Mouse (Mus musculus) brown adipose tissue, adult 24 weeks (tissue): ENCODE data around the gene Ift57. TPM values are rescaled to one million over a fixed set of nuclear protein-coding genes. Genes with fewer than 3 reads are reported as not detected.

ENCODE experiments used
- H3K27ac ChIP-seq: fragments of 200-500 bp; replicated peaks from 2 replicates; pipeline ENCODE4 v1.5.1; 2012; ENCODE audit warnings: low read depth, mild to moderate bottlenecking, low read length
- H3K4me1 ChIP-seq: fragments of 200-500 bp; 2 replicates; pipeline ENCODE4 v1.6.1; 2012; ENCODE audit warnings: low read length, mixed read lengths; ENCODE audit not compliant: control insufficient read depth, insufficient read depth, insufficient read length
- H3K4me3 ChIP-seq: fragments of 200-500 bp; 2 replicates; pipeline ENCODE4 v1.5.1; 2012; ENCODE audit warnings: low read depth, mild to moderate bottlenecking, low read length, moderate library complexity; ENCODE audit not compliant: insufficient read depth
- polyA plus RNA-seq: library from polyadenylated mRNA; stranded (reverse); fragments of >200 nt; gene quantifications from 2 replicates; pipeline ENCODE4 v1.2.4, GENCODE M21; 2012; ENCODE audit not compliant: missing spikeins, insufficient read depth, insufficient read length

Ift57 gene
- polyA plus RNA-seq, 1 experiment: 21.9 TPM

DNA sequence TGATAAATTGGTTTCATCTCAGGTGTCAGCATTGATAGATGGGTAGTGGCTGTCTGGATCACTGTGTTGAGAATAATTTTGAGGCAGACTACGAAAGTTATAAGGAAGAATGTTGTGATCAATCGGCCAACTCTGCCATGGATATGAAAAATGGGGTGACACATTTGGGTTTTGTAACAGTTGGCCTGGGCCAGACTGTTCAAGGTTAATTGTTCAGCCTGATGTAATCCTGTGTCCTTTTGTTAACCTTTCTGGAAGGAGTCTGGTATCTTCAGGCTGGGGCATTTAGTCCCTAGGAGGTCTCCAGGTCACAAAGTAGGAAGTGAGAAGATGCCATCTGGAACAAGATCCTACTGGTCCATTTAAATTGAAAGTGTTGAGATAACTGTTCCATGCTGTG lies 97.2 kb downstream of the Ift57 start:
- Histone ChIP-seq H3K4me1 (peaks cover 15% of the 10 kb centered on the region), H3K4me3 (no peak overlapping the region), H3K27ac (no peak overlapping the region)

GRCm38 (mm10) chr16:49796954-49797353 lies 97.9 kb downstream of the Ift57 start:
- peaks cover 20% of the 10 kb centered on the region for H3K4me1 ChIP-seq
- H3K27ac ChIP-seq: no peak overlapping the region
- H3K4me3 ChIP-seq: no peak overlapping the region

DNA sequence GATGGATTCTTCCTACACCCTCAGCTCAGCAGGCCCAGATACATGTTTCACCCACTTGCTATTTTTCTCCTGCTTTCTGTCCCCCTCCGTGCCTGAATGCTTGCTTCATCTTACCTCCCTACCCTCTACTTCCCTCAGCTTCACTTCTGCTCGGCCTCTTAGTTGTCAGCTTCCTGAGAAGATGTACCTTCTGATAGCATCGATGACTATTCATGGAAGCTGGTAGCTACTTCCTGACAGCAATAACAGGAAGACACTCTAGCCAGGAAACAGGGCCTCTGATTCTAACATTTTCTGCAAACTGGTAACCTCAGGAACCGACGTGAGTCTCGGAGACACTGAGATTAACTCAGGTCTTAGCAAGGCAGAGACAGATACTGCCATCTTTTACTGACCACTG lies 99.8 kb downstream of the Ift57 start:
- peak overlapping the region; percentile 90 for H3K27ac ChIP-seq
- H3K4me1 ChIP-seq: peaks cover 19% of the 10 kb centered on the region
- no peak overlapping the region for H3K4me3 ChIP-seq

DNA sequence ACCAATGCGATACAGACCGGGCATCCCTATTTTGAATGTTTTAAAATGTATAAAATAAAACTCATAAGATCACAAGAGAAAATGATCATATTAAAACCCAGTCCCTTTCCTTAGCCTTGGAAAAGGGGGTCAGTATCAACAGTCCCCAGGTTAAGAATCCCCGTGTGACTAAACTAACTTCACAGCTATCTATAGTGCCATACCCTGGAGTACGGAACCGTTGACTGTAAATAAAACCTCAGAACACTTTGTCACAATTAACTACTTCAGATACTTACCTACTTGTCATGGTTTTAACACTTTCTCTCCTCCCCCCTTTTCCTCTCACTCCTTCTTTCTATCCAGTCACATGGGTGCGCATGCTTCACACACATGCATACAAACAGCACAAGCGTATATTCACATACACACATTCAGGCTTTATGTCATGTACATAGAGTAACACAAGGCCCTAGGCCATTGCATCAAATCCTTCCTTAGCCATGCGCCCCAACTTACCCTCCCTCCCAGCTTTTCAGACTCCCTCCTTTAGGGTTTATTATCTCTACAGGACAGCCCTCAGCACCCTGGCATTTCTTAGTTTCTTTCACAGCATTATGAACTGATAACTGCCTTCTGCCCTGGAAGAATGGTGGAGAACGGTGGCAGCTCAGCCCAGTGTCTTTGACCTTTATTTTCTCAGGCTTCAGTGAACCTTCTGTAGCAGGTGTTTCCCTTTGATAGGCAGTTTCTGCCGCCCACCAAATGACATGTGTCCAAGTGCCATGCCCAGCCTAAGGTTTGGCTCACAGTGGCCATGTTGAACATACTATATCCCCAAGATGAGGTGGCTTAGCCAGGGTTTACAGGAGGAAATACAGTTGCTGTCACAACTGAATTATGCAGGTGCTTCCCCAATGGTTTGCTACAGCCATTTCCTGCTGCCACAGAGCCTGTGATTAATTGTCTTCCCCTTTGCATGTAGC lies 100.8 kb downstream of the Ift57 start, which contains the start of gene Cd47:
Gene Cd47 (plus strand): TSS at position 937 of the 965 bp plus-strand sequence.
- Histone ChIP-seq H3K27ac (peak within 1 kb of the TSS; percentile 35), H3K4me3 (no peak within 1 kb of the TSS), H3K4me1 (peaks cover 24% of the 10 kb centered on the region)

- Histone ChIP-seq H3K27ac (peak overlapping the region; percentile 27; the same call in 1 of the 2 replicates), H3K4me1 (peaks cover 24% of the 10 kb centered on the region), H3K4me3 (no peak overlapping the region)
Observed at GRCm38 (mm10) chr16:49800996-49801395, 102.0 kb downstream of the Ift57 start.

DNA sequence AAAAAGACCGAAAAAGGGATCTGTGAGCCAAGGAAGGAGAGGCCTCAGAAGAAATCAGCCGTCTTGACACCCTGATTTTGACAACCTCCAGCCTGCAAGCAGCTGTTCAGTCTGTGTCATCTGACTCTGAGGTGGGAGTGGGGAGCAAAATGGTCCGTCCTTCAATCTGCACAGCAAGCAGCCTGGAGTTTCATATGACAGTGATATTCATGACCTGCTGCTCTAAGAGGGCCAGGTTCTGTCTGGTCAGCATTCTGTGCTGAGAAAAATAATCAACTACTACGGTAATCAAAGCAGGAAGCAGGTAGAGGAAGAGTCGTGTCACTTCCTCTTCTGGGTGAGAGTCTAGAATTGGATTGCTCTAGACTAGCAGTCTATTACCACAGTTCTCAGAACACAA lies 102.4 kb downstream of the Ift57 start:
- Histone ChIP-seq H3K27ac (peak overlapping the region; percentile 27; the same call in 1 of the 2 replicates), H3K4me3 (no peak overlapping the region), H3K4me1 (peaks cover 24% of the 10 kb centered on the region)

- Histone ChIP-seq H3K27ac (no peak overlapping the region), H3K4me1 (peaks cover 26% of the 10 kb centered on the region), H3K4me3 (no peak overlapping the region)
Observed at GRCm38 (mm10) chr16:49802993-49803392, 104.0 kb downstream of the Ift57 start.

GRCm38 (mm10) chr16:49803932-49804461 lies 105.0 kb downstream of the Ift57 start:
- Histone ChIP-seq H3K27ac (peak overlapping the region; percentile 70), H3K4me3 (peak overlapping the region; percentile 32; the same call in 1 of the 2 replicates), H3K4me1 (peaks cover 20% of the 10 kb centered on the region)

- Histone ChIP-seq H3K4me1 (peaks cover 9% of the 10 kb centered on the region), H3K4me3 (no peak overlapping the region), H3K27ac (no peak overlapping the region)
Observed at GRCm38 (mm10) chr16:49806920-49807319, 107.9 kb downstream of the Ift57 start.

GRCm38 (mm10) chr16:49807419-49807841 lies 108.4 kb downstream of the Ift57 start:
- H3K4me3 ChIP-seq: no peak overlapping the region
- H3K27ac ChIP-seq: no peak overlapping the region
- H3K4me1 ChIP-seq: peaks cover 7% of the 10 kb centered on the region

GRCm38 (mm10) chr16:49807862-49808430 lies 108.9 kb downstream of the Ift57 start:
- no peak overlapping the region for H3K4me3 ChIP-seq
- no peak overlapping the region for H3K27ac ChIP-seq
- H3K4me1 ChIP-seq: peaks cover 7% of the 10 kb centered on the region

GRCm38 (mm10) chr16:49811897-49812296 lies 112.9 kb downstream of the Ift57 start:
- Histone ChIP-seq H3K4me3 (no peak overlapping the region), H3K4me1 (peaks cover 2% of the 10 kb centered on the region; the same call in 1 of the 2 replicates), H3K27ac (no peak overlapping the region)

DNA sequence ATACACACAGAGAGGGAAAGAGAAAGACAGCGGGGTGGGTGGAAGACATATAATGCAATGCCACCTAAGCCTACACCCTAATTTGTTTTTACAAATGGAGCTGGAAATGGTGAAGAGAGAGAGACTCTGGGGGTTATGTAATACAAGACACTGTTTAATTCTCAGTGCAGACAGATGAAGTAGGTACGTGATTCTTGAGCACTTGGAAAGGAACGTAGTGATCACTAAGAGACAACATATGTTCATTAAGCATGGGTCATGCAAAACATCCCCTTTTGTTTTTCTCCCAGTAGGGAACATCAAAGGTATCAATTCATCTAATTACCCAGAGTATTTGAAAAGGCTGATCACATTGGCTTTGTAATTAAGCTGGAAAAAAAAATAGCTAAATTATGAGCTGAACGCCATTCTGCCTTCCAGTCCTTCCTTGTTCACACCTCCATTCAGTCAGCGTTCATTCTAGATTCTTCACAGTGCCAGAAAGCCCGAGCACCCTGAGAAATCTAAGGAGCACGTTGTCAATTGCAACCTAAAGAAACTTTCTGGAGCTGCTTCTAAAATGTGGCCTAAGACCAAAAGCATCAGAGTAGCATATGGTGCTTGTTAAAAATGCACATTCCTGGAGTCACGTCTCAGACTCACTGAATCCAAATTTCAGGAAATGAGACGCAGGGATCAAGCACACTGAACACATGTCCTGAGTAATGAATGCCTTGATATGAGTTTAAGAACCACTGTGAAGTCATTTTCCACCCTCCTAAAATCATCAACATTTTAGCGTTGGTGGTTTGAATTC lies 114.0 kb downstream of the Ift57 start:
- Histone ChIP-seq H3K27ac (no peak overlapping the region), H3K4me3 (no peak overlapping the region), H3K4me1 (no peaks in the 10 kb centered on the region)

DNA sequence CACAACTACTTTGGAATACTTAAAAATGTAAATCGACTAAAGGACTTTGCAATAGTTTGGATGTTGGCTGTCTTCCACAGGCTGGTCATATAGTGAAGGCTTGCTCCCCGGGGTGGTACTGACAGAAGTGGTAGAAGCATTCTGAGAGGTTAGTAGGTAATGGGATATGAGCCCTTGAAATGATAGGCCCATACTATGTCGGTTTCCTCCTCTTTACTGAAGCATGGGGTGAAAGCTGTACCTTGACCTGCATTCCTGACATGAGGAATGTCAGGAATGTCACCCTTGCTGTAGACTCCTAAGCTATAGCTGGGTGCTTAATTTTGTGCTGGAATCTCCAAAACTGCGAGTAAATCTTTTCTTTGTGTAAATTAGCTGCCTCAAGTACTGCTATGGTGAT lies 115.4 kb downstream of the Ift57 start:
- Histone ChIP-seq H3K27ac (no peak overlapping the region), H3K4me3 (no peak overlapping the region), H3K4me1 (no peaks in the 10 kb centered on the region)
